Mouse (Mus musculus) heart, embryonic 14.5 days (tissue): Measurements from ENCODE around the gene Fam163a. TPM values are rescaled to one million over a fixed set of nuclear protein-coding genes. Genes with fewer than 3 reads are reported as not detected.

Source experiments
- ATAC-seq: fragments of 200-750 bp; cut with Nextera tagmentation; 2 replicates; pipeline ENCODE4 v1.8.0; 2017; ENCODE audit warnings: low read depth, moderate TSS enrichment; ENCODE audit not compliant: insufficient number of reproducible peaks, insufficient read depth, low FRiP score
- H3K27ac ChIP-seq, 2 experiments: fragments of 200-500 bp in 1 of 2; fragments of 300-500 bp in 1 of 2; sonication (generic) in 1 of 2; replicated peaks in 1 of 2; 2 replicates each; pipeline ENCODE4 v1.5.1; 2012 to 2014; ENCODE audit warnings: low read depth in 2 of 2, low read length in 2 of 2, control low read depth in 1 of 2, mild to moderate bottlenecking in 1 of 2, mixed read lengths in 1 of 2; ENCODE audit not compliant: control insufficient read depth in 1 of 2, insufficient read depth in 1 of 2
- H3K27me3 ChIP-seq: fragments of 300-500 bp; sonication (generic); 2 replicates; pipeline ENCODE4 v1.6.1; 2014; ENCODE audit warnings: mild to moderate bottlenecking, low read length, control low read depth; ENCODE audit not compliant: control insufficient read depth, insufficient read depth
- H3K36me3 ChIP-seq: fragments of 300-500 bp; sonication (generic); 2 replicates; pipeline ENCODE4 v1.6.1; 2014; ENCODE audit warnings: mild to moderate bottlenecking, control low read depth, low read length, mixed read lengths; ENCODE audit not compliant: control insufficient read depth, insufficient read depth
- H3K4me1 ChIP-seq, 2 experiments: fragments of 200-500 bp in 1 of 2; fragments of 300-500 bp in 1 of 2; sonication (generic) in 1 of 2; 2 replicates each; pipeline ENCODE4 v1.6.1; 2012 to 2014; ENCODE audit warnings: low read length in 2 of 2, control low read depth in 1 of 2, mixed read lengths in 1 of 2; ENCODE audit not compliant: control insufficient read depth in 2 of 2, insufficient read depth in 2 of 2
- H3K4me2 ChIP-seq: fragments of 300-500 bp; sonication (generic); 2 replicates; pipeline ENCODE4 v1.6.1; 2014; ENCODE audit warnings: mild to moderate bottlenecking, low read length
- H3K4me3 ChIP-seq, 2 experiments: fragments of 200-500 bp in 1 of 2; fragments of 300-500 bp in 1 of 2; sonication (generic) in 1 of 2; 2 replicates each; pipeline ENCODE4 v1.5.1; 2012 to 2014; ENCODE audit warnings: low read length in 2 of 2, mild to moderate bottlenecking in 2 of 2, control low read depth in 1 of 2, low read depth in 1 of 2, moderate library complexity in 1 of 2; ENCODE audit not compliant: control insufficient read depth in 1 of 2, insufficient read depth in 1 of 2
- H3K9ac ChIP-seq: fragments of 300-500 bp; sonication (generic); 2 replicates; pipeline ENCODE4 v1.6.1; 2014; ENCODE audit warnings: mild to moderate bottlenecking, low read length
- H3K9me3 ChIP-seq: fragments of 300-500 bp; sonication (generic); 2 replicates; pipeline ENCODE4 v1.6.1; 2016; ENCODE audit warnings: low read length, control low read depth; ENCODE audit not compliant: control insufficient read depth
- WGBS: fragments of 180-500 bp; shearing (Covaris S2); extraction: QIAGEN DNeasy Blood & Tissue Kit; methylation state at CpG from one replicate; pipeline ENCODE4 v1.1.7; 2014; 5-methylcytosine and 5-hydroxymethylcytosine counted together
- polyA plus RNA-seq: library from polyadenylated mRNA; unstranded; fragments of >200 nt; fragmentation: Nextera tagmentation; extraction: Ambion mirVana; gene quantifications from 2 replicates; pipeline ENCODE4 v1.2.1, GENCODE M21; 2014

Gene Fam163a
- polyA plus RNA-seq, 1 experiment from 2014 or later: 2.4 TPM

GRCm38 (mm10) chr1:156066133-156066532 is 138.7 kb downstream of the Fam163a start:
- ATAC-seq: no peak
- Histone ChIP-seq H3K9ac (no peak overlapping the region), H3K27me3 (no peaks in the 10 kb centered on the region), H3K9me3 (no peaks in the 10 kb centered on the region), H3K4me1 (peaks cover 3 to 11% of the 10 kb centered on the region in 2 experiments), H3K36me3 (peaks cover 62% of the 10 kb centered on the region), H3K4me2 (no peak overlapping the region), H3K4me3 (no peak overlapping the region), H3K27ac (peak overlapping the region in 1 of 2 experiments; percentile 10; a peak in 3 of 4 replicates)
- 72% methylated on average over 3 of the region's 3 CpGs for WGBS

- Histone ChIP-seq H3K9me3 (no peaks in the 10 kb centered on the region), H3K4me3 (no peak overlapping the region), H3K36me3 (peaks cover 75% of the 10 kb centered on the region), H3K4me2 (no peak overlapping the region), H3K4me1 (no peaks in the 10 kb centered on the region; a peak in 2 of 4 replicates), H3K27ac (no peak overlapping the region), H3K27me3 (no peaks in the 10 kb centered on the region), H3K9ac (no peak overlapping the region)
- 92% methylated on average over 4 of the region's 4 CpGs for WGBS
- ATAC-seq: no peak
These were observed 142.6 kb downstream of the Fam163a start for GRCm38 (mm10) chr1:156062193-156062592.

- no peak overlapping the region for H3K4me2 ChIP-seq
- no peak for ATAC-seq
- peaks cover 2 to 12% of the 10 kb centered on the region in 2 experiments; a peak in 3 of 4 replicates for H3K4me1 ChIP-seq
- H3K36me3 ChIP-seq: peaks cover 56% of the 10 kb centered on the region
- no peak overlapping the region for H3K27ac ChIP-seq
- no peaks in the 10 kb centered on the region for H3K27me3 ChIP-seq
- 79% methylated on average over 2 of the region's 2 CpGs for WGBS
- no peak overlapping the region for H3K4me3 ChIP-seq
- no peak overlapping the region for H3K9ac ChIP-seq
- no peaks in the 10 kb centered on the region for H3K9me3 ChIP-seq
These were observed 146.6 kb downstream of the Fam163a start for GRCm38 (mm10) chr1:156058207-156058606.

GRCm38 (mm10) chr1:156046688-156047087 is 158.1 kb downstream of the Fam163a start:
- Histone ChIP-seq H3K9me3 (no peaks in the 10 kb centered on the region), H3K4me1 (peaks cover 0 to 23% of the 10 kb centered on the region in 2 experiments; a peak in 2 of 4 replicates), H3K9ac (no peak overlapping the region), H3K27me3 (no peaks in the 10 kb centered on the region), H3K4me3 (no peak overlapping the region), H3K36me3 (peaks cover 91% of the 10 kb centered on the region), H3K4me2 (no peak overlapping the region), H3K27ac (no peak overlapping the region; a peak in 1 of 4 replicates)
- WGBS: 70% methylated on average over 3 of the region's 3 CpGs
- ATAC-seq: no peak

GRCm38 (mm10) chr1:156044211-156044611 is 160.6 kb downstream of the Fam163a start:
- Histone ChIP-seq H3K4me2 (no peak overlapping the region), H3K36me3 (peaks cover 66% of the 10 kb centered on the region), H3K4me1 (peaks cover 0 to 30% of the 10 kb centered on the region in 2 experiments; a peak in 3 of 4 replicates), H3K9me3 (no peaks in the 10 kb centered on the region), H3K27me3 (no peaks in the 10 kb centered on the region), H3K9ac (no peak overlapping the region), H3K4me3 (no peak overlapping the region), H3K27ac (no peak overlapping the region)
- no peak for ATAC-seq
- WGBS: 59% methylated on average over 5 of the region's 5 CpGs

GRCm38 (mm10) chr1:156043027-156043426 is 161.8 kb downstream of the Fam163a start:
- Histone ChIP-seq H3K4me1 (peaks cover 0 to 30% of the 10 kb centered on the region in 2 experiments; a peak in 3 of 4 replicates), H3K4me2 (peak overlapping the region; percentile 24; the same call in 1 of the 2 replicates), H3K4me3 (no peak overlapping the region), H3K36me3 (peaks cover 55% of the 10 kb centered on the region), H3K27me3 (no peaks in the 10 kb centered on the region), H3K9me3 (no peaks in the 10 kb centered on the region), H3K27ac (no peak overlapping the region), H3K9ac (peak overlapping the region; percentile 21; the same call in 1 of the 2 replicates)
- 16% methylated on average over 4 of the region's 4 CpGs for WGBS
- ATAC-seq: no peak

GRCm38 (mm10) chr1:156042481-156042880 is 162.3 kb downstream of the Fam163a start:
- Histone ChIP-seq H3K9me3 (no peaks in the 10 kb centered on the region), H3K4me3 (peak overlapping the region in 1 of 2 experiments; percentile 75; a peak in 2 of 4 replicates), H3K27ac (0 out of 4 replicates have a peak overlapping the region, but pooled peaks of 1 of the 2 experiments have one; percentile 28), H3K4me2 (peak overlapping the region; percentile 83), H3K4me1 (peaks cover 0 to 30% of the 10 kb centered on the region in 2 experiments; a peak in 3 of 4 replicates), H3K9ac (peak overlapping the region; percentile 86), H3K36me3 (peaks cover 49% of the 10 kb centered on the region), H3K27me3 (no peaks in the 10 kb centered on the region)
- no peak for ATAC-seq
- 77% methylated on average over 5 of the region's 5 CpGs for WGBS
